Mouse (Mus musculus): ENCODE measurements at regions not wholly inside any gene's neighbourhood (a gene's known extent, or its start where the extent isn't known, plus 50 kb on each side); places are given as distances from the start of the nearest gene placed in this dataset.

DNA sequence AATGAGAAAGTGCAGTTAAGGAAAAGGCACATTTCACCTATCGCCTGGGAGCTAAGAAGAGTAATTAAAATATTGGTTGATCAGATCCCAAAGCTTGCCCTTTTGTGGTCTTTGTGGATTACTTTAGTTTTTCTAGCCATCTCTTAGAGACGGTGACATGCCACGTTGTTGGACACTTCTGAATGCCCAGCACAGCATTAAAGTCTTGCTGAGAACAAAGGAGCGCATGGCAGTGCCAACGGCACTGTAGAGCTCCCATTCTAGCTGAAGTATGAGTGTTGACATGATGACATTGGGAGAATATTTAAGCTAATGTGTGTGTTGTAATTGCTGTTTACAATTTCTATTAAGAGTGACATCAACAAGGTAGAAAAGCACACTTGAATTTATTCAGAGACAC is 424.6 kb downstream of the Ptprc start:
- DNase-seq (ENCODE audit: low spot score): no peak

DNA sequence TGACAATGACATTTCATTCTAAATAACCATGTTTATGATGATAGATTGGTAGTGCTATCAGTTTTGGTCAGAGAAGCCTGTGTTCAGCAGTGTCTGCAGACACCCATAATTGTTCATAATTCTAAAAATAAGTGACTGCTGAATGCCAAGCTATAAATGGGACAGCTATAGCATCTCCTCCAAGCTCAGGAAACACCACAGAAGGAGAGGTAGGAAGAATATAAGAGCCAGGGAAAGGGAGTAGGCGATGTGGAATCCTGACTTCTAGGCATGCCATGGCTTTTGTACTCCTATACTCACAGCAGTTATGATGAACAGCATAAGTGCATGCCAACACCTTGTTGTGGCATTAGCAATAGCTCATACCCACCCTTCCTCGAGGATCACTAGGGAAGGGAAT is 429.4 kb downstream of the Ptprc start:
- no peak for DNase-seq (ENCODE audit: low spot score)

DNA sequence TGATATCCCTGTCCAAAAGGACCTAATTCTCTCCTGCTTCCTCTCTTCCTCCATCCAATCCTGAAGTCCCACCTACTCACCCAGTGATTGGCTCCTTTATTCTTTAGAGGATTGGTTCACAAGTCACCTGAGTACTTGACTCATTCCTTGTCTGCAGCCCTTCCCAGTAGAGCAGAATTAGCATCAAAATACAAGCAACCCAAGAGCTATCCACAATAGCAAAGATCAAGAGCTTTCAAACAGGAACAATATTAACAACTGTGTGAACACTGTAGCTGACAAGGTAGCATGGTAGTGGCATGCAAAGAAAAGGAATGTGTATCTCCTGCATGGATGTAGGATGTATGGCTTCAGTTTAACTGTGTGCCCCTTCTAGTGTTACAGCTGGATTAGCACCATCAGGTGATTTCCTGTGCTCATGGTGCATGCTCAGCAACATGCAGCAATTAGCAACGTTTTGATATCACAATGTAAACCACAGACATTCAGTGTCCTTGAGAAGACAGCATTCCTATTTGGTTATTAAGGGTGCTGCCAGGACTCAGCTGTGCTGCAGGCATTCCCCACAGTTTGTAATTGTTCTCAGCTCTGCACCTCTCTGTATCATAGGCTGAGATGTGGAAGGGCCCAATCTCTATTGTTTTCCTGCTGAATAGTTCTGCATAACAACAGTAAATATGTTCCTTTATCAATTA is 437.2 kb downstream of the Ptprc start:
- DNase-seq (ENCODE audit: low spot score): no peak

DNA sequence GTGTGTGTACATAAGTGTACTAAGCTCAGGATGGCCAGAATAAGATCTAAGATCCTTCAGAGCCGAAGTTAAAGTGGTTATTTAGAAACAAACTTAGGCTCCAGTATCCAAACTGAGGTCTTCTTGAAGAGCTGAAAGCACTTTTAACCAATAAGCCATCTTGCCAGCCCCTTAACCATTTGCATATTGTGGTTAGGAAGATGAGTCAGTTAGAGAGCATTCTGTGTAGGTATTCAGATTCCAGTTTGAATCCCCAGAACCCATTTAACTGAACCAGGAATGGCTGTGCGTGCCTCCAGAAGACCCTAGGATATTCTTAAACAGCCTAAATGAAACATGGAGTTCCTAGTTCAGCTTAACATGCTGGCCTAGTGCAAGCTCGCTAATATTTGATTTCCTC is 471.6 kb downstream of the Ptprc start:
- no peak for DNase-seq (ENCODE audit: low spot score)

DNA sequence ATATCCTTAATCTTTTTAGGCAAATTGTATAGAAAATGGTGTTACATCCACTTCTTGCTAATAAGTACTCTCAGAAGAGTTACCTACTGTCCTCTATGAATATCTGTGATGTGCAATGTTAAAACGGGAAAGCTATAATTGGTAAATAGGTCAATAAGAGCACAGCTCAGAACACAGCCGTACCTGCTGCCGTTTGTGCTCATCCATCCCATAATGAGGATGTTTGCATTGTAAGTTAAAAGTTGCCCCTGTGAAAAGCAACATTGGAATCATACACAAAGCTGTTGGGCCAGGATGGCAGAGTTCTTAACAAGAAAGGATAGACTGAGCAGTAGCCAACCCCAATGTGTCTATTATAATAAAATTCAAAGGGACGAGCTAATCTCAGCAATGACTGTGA is 476.6 kb downstream of the Ptprc start:
- DNase-seq (ENCODE audit: low spot score): peak; percentile 35

DNA sequence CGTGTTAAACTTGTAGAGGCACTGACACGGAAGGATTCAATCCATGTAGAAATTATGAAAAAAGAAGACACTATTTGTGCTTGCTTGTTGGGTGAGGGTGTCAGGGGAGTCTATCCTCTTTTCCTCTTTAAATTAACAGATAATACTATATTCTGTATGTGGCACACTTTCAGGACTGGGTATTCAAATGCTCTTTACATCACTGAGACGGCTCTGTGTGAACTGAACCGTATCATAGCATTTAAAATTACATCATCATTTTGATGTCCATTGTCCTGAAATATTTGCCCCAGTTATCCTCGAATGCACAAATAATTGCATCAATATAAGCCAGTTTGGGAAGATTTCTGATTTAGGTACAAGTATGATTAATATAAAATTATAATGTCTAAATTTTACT is 478.2 kb downstream of the Ptprc start:
- peak; percentile 84 for DNase-seq (ENCODE audit: low spot score)

DNA sequence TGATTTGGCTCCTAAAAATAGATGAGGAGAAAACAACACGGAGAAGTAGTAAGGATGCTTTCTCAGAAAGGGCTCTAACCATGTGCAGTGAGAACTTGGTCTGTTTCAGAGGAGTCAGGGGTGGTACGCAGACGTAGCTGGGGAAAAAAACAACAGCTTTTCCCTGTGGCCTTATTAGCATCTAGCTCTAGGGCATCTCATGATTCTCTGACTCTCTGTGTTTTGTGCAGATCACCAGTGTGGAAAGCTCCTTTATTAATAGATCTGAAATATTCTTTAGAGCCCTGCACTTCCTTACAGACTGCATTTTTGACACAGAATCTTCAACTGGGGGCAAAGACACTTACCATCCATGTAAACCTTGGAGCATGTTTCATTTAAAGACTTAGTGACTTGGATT is 478.7 kb downstream of the Ptprc start:
- peak; percentile 61 for DNase-seq (ENCODE audit: low spot score)

DNA sequence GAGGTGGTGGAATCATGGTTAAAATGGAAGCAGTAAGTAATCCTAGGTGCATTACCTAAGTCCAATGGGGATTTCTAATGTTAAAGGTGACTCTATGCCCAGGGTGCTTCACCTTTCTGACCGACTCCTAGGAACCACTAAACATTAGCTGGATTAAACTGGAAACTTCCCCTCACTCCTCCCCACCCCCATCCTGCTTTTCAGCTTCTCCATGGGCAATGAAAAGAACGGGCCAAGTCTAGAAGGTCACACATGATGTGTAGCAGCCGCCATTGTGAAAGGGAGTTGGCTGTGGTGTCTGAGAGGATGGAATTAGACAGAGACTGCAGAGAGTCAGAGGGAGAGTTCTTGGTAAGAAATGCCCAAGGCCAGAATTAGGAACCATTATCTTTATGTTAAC is 479.8 kb downstream of the Ptprc start:
- no peak for DNase-seq (ENCODE audit: low spot score)

DNA sequence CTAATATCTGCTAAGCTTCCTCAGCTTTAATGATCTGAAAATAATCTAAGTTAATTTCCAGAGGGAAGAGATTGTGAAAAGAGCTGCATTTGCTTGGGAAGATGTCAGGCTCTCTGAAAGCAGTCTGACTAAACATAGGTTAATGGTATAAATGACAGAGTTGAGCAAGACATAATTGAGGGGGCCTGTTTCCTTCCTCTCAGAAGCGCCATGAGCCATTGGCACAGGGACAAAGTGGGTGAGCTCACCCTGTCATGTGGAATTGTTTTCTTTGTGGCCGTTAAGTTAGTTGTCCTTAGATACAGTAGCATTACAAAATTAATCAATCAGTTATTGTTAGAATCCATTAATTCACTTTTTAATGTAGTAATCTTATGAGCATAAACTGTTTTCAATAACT is 483.0 kb downstream of the Ptprc start:
- DNase-seq (ENCODE audit: low spot score): no peak

DNA sequence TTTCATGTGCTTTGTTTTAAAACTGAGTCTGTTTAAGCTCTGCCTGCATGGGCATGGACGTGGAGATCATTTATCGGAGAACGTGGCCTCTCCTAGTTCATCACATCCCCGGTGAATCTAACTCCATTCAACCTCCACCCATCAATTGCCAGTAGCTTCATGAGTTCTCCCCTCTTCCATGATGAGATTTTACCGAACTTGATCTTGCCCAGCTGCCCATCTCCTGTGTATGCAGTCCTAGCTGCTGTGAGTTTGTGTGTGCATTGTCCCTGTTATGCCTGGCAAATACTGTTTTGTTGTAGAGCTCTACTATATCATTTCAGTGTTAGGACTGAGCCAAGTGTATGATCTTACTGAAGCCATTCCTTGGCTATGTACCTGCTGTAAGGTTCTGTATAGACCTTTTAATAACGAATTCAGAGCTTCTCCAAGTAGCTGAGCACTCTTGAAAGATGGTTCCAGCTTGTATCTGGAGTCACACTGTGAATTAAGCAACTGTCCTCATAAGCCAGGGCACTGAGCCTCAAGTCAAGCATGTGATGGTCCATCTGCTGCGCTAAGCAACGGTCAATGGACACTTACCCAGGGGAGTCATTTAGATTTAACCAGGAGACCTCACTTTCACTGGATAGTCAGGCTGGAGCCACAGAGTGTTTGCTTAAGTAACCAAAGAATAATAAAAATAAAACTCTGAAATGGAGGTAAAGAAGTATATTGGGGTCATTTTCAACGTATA is 484.5 kb downstream of the Ptprc start:
- peak; percentile 60 for DNase-seq (ENCODE audit: low spot score)

DNA sequence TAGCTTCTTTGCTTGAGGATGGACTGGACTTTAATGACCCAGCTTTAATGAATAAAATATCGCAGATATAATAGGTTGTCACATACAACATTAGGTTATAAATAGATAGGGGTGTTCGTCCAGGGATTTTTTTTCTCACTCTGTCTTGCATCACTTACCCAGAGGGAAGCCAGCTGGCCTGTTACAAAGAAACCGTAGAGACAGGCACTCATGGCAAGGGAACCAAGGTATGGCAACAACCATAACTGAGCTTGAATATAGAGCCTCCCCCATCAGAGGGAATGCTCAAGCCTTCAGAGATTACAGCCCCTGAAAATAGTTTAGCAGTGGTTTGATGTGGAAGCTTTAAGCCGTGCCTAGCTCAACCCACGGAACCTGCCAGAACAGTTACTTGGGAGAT is 504.9 kb downstream of the Ptprc start:
- no peak for DNase-seq (ENCODE audit: low spot score)

DNA sequence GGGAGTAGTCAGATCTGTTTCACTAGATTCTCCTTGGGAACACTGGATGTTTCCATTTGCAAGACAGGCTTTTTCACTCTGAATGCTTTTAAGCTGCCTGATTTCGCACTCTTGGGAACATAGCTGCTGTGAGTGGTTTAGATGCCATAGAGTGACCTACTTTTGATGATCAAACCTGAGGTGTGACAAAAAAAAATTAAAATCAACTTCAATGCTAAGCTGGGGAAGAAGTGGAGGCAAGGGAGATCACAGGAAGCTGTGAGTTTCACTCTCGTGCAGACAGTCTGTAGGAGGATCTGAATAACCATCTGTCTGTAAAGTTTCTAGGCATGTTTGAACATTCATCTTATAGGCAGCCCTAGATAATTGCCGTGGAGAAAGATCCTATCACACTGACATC is 505.7 kb downstream of the Ptprc start:
- DNase-seq (ENCODE audit: low spot score): no peak

DNA sequence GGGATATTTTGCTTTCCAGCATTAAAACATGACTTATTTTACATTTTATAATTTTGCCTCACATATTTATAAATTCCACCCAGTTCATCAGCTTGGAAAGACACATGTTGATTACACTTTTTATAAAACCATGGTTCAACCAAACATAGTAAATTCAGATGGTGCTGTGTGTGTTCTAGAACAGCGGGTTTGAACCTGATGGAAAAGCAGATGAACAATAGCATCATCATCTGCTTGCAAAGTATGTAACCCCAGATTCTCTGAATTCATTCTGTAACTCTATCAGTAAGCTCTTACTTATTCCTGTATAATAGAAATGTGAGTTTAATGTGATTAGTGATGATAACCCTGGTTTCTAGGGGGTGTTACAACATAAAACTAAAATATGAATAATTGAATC is 517.4 kb downstream of the Ptprc start:
- no peak for DNase-seq (ENCODE audit: low spot score)

DNA sequence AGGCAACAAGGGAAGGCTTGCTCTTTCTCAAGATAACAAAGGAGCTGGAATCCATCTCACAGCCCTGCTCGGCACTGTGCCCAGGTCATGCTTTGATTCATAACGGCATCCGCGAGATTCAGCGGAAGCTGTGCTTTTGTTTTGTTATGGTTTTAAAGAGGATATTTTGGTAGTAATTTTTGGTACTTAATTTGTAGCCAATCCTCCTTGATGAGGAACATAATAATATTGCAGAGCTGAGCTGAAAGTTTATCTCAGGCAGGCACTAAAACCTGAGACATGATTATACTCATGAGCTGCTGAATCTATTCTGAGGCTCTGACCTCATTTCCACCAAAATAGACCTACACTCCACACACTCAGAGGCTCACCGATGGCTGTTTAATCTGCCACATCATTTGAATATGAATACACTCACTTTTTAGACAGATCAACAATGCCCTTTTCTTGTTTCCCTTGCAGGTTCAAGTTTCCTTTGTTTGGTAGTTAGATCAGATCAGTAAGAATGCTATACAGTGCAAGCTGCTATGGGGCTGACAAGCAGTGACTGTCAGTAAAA is 518.5 kb downstream of the Ptprc start:
- DNase-seq (ENCODE audit: low spot score): peak; percentile 73

DNA sequence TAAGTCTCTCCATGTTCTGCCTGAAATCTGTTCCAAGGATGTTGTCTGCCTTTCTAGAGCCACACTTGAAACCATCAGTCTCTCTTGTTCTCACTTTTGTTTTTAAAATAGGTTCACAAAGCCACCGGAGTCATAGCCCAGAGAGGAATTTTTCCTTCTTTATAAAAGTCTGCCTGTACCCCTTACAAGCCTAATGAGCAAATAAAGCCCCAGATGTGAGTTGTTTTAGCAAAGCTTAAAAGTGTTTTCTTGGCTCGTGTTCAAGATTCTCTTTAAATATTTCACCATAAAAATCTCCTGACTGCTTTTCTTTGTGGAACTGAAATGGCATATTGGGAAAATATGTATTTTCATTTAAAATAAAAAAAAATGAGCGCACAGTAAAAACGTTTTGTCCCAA is 521.3 kb downstream of the Ptprc start:
- DNase-seq (ENCODE audit: low spot score): no peak

DNA sequence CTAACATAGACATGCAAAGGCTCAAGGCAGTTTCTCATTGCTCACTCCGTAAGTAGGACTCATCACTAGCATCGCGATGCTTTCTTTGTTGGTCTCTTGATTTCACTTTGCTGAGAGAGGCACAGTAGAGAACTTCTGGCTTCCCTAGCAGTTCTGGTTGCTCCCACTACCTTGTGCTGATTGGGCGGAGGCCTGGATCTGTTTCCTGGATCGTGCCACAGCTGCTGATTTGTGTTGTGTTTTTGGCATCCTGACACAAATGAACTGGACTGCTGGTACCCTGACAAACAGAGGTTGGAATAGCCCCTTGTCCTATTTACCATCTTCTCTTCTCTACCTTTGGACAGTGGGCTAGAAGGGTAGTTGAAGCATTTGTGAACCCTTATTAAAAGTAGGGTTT is 522.0 kb downstream of the Ptprc start:
- no peak for DNase-seq (ENCODE audit: low spot score)

DNA sequence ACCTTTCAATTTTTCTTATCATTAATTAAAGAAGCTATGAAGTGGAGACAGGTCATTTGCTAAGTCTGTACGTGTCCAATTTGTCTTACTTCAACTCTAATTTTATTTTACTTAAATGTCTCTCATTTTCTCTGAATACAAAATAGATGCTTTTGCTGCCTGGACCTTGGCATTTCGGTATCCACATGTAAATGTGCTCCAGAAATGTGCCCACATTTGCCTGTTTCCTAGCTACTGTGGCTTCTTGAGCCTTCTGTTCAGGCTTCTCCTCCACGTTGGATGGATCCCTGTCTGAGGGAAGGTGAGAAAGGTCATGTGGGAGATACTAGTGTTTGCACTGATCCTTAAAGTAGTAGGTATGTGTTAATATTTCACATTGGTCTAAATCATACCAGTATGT is 524.9 kb downstream of the Ptprc start:
- DNase-seq (ENCODE audit: low spot score): no peak

DNA sequence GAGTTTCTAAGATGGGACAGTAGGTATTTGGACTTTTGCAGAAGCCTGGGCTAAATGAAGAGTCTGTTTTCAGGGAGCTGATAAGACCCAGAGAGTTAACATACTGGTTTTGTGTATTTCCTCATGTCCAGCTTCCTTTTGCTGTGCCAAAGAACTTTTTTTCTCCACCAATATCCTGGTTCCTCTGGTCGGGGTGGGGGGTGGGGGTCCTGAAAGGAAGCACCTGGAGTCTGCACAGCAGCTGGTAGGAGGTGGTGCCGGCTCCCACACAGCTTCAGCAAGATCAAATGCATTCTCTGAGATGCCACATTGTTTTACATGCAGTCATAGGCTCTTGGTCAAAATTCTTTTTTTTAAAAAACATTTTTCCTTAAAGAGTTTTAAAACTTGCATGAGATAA is 525.4 kb downstream of the Ptprc start:
- DNase-seq (ENCODE audit: low spot score): no peak

DNA sequence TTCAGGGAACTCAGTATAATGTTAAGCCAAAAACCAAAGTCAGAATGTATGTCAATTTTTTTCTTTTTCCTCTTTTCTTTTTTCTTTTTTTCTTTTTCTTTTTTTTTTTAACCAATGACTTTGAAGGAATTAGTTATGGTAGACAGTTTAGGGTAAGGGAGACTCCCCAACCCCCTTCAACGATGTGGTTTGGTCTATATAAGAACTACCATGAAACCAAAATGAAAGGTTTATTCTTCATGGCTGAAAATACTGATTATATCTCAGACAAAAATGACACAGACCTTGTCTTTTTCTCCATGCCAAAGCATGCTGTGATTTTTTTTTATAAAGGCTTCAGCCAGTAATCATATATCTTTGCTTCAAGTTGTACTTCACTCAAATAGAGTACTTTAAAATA is 526.7 kb downstream of the Ptprc start:
- DNase-seq (ENCODE audit: low spot score): no peak

DNA sequence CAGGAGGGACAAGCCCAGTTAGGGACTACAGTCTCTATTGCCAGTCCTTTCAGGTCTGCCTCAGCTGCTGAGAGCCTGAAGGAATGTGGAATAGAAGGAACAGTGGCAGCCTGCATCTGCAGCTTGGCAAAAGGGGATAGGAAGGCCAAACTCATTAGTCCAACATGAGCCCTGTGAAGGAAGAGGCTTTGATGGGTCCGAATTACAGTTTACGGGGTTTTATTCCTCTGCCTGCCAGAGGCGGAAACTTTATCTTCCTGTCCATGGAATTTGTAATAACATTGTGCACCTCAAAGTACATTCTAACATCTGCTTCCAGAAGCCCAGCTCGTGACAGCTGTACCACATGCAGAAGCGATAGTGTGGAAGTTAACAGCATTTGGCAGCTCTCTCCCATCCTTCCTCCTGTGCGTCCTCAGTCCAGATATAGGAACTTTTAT is 530.9 kb downstream of the Ptprc start:
- DNase-seq (ENCODE audit: low spot score): peak; percentile 30

DNA sequence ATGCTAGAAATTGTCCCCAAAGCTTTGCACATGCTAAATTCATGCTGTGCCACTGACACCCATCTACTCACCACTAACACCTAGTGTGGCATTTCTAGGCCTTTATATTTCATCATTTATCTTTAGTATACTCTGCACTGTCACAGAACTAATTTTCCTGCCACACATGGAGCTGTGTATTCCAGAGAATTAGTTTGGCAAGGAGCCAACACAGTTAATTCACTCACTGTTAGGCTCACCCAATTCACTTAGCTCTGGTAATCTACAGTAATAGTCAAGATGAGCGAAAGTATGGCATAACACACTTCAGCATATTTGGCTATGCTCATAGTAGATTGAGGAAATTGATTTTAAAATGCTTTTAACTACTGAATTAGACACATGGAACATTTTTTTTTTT is 532.0 kb downstream of the Ptprc start:
- DNase-seq (ENCODE audit: low spot score): no peak

DNA sequence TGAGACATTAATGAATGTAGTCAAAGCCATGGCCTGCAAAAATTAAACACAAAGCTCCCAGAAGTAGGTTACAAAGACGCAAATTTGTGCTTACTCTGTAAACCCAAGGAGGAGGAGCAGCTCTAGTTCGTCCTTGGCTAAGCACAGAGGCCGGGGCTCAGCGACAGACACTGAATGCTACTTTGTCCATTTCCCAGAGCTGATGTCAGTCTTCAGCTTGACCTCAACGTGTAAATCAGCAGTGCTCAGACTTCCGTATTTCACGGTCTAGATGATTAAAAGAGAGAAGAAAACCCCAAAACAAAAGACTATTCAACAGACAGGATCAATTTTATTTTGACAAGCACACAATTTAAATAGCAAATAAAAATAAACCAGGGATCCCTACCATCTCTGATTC is 534.7 kb downstream of the Ptprc start:
- DNase-seq (ENCODE audit: low spot score): peak; percentile 34

DNA sequence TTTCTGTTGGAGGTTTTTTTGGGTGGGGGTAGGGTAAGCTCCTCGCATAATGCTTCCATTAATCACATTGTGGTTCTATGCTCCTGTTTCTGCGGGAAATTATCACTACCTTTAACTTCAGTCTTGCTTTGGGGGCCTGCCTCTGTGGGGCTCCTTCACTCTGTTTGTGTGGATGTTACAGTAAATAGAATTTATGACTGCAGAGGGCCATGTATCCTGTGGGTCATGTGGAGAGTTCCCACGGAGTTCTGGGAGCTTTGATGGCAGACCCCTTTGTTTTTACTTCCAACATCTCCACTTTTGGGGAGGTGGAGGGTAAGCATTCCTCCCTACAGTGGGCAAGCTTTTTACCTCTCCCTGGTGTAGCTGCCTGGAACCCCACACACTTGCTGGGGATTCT is 538.6 kb downstream of the Ptprc start:
- DNase-seq (ENCODE audit: low spot score): no peak
